Comparison of ENCODE assay signal across 9 mouse cellular contexts in genomic region chr1:63953229-63953883, GRCm38 (mm10).
DNase-seq lines count a peak whose midpoint lies in the region; ATAC-seq lines count a peak whose summit lies in the region.
"Had no signal": no experiment of that assay in that cellular context is flagged by ENCODE, and none has a peak within 500 bp of the region (broad histone marks: within the 10 kb centered on the region; RNA-seq: fewer than 3 reads in every experiment).

No protein-coding gene starts in this region.

- no peak overlapping the region for H3K9ac ChIP-seq in intestine, embryonic 16.5 days (ENCODE audit: low read depth, low read length)
- H3K9ac ChIP-seq in midbrain, embryonic 14.5 days (replicated peaks; ENCODE audit: low read length) = no peak overlapping the region
- H3K9ac ChIP-seq in stomach, embryonic 15.5 days = no peak overlapping the region

- no peak overlapping the region for H3K4me2 ChIP-seq in intestine, embryonic 16.5 days (ENCODE audit: low read depth, low read length)
- peak overlapping the region; percentile 25; the same call in 1 of the 2 replicates for H3K4me2 ChIP-seq in midbrain, embryonic 14.5 days (ENCODE audit: low read length)
- no peak overlapping the region for H3K4me2 ChIP-seq in stomach, embryonic 15.5 days

- H3K4me3 ChIP-seq in intestine, embryonic 16.5 days (ENCODE audit: low read length) = no peak overlapping the region
- no peak overlapping the region for H3K4me3 ChIP-seq in midbrain, embryonic 14.5 days (replicated peaks; ENCODE audit: low read depth, low read length)
- no peak overlapping the region for H3K4me3 ChIP-seq in stomach, embryonic 15.5 days (replicated peaks)

- intact Hi-C loops in left cerebral cortex, postnatal 14 days (cut with DNase I) = loop anchor here (2.0 to 5.0 kb wide), 2 partner anchors 169 to 495 kb away; partner anchors contain the start of gene Klf7

- H3K4me1 ChIP-seq in intestine, embryonic 16.5 days (ENCODE audit: control insufficient read depth, insufficient read depth, low read length) = no peaks in the 10 kb centered on the region
- H3K4me1 ChIP-seq in midbrain, embryonic 14.5 days (ENCODE audit: control insufficient read depth, insufficient read depth, low read length) = no peaks in the 10 kb centered on the region
- no peaks in the 10 kb centered on the region for H3K4me1 ChIP-seq in stomach, embryonic 15.5 days

- no peak overlapping the region for H3K27ac ChIP-seq in intestine, embryonic 16.5 days (ENCODE audit: low read length)
- no peak overlapping the region for H3K27ac ChIP-seq in midbrain, embryonic 14.5 days (replicated peaks; ENCODE audit: low read depth, low read length)
- H3K27ac ChIP-seq in stomach, embryonic 15.5 days = no peak overlapping the region
- H3K27ac ChIP-seq: macrophage had no signal

- no peaks in the 10 kb centered on the region for H3K9me3 ChIP-seq in intestine, embryonic 16.5 days (ENCODE audit: control insufficient read depth, low read length)
- no peaks in the 10 kb centered on the region for H3K9me3 ChIP-seq in midbrain, embryonic 14.5 days (ENCODE audit: control insufficient read depth, low read length)
- H3K9me3 ChIP-seq in stomach, embryonic 15.5 days = no peaks in the 10 kb centered on the region

- no peaks in the 10 kb centered on the region for H3K36me3 ChIP-seq in intestine, embryonic 16.5 days (ENCODE audit: control insufficient read depth, insufficient read depth, low read length)
- H3K36me3 ChIP-seq in midbrain, embryonic 14.5 days (ENCODE audit: control insufficient read depth, insufficient read depth, low read length) = no peaks in the 10 kb centered on the region
- no peaks in the 10 kb centered on the region for H3K36me3 ChIP-seq in stomach, embryonic 15.5 days

- peak; percentile 70 to 85 for DNase-seq in adrenal gland, adult (ENCODE audit: inconsistent age in 2 of 2, low spot score in 1 of 2)
- no peak for DNase-seq in adrenal gland, adult 8-10 months
- peak; percentile 69 to 77 for DNase-seq in cerebellum, postnatal 10 days
- DNase-seq in gastrocnemius, postnatal 10 days = peak; percentile 33
- peak; percentile 69 to 70 for DNase-seq in left cerebral cortex, postnatal 14 days (ENCODE audit: low spot score in 2 of 2)
- peak; percentile 88 for DNase-seq in midbrain, embryonic 14.5 days

- no peaks in the 10 kb centered on the region for H3K27me3 ChIP-seq in intestine, embryonic 16.5 days (replicated peaks; ENCODE audit: control insufficient read depth, insufficient read depth, low read length)
- H3K27me3 ChIP-seq in midbrain, embryonic 14.5 days (ENCODE audit: control insufficient read depth, insufficient read depth, low read length) = no peaks in the 10 kb centered on the region
- H3K27me3 ChIP-seq in stomach, embryonic 15.5 days (replicated peaks) = no peaks in the 10 kb centered on the region

- ATAC-seq in intestine, embryonic 16.5 days = peak; percentile 28; the same call in 1 of the 2 replicates
- ATAC-seq in midbrain, embryonic 14.5 days (ENCODE audit: low FRiP score, low TSS enrichment) = peak; percentile 88; the same call in 1 of the 2 replicates
- ATAC-seq in stomach, embryonic 15.5 days (ENCODE audit: insufficient read depth, low FRiP score, low read depth) = peak; percentile 27; the same call in 1 of the 2 replicates

- 65% methylated on average over 16 of the region's 18 CpGs for WGBS in intestine, embryonic 16.5 days
- WGBS in midbrain, embryonic 14.5 days = 48% methylated on average over 18 of the region's 18 CpGs
- 58% methylated on average over 18 of the region's 18 CpGs for WGBS in stomach, embryonic 15.5 days

Comparison
In these comparisons a context has a peak if more than half of its experiments do, and no peak if none do; other contexts are left out.
1. ATAC-seq: peak in every context shown above with its lines; median percentile 88 in midbrain, embryonic 14.5 days; 28 in intestine, embryonic 16.5 days; 27 in stomach, embryonic 15.5 days.